Mouse (Mus musculus) intestine, embryonic 15.5 days (tissue): ENCODE results near the gene Azin2. TPM values are rescaled to one million over a fixed set of nuclear protein-coding genes. Genes with fewer than 3 reads are reported as not detected.

Source experiments
- ATAC-seq: fragments of 200-750 bp; cut with Nextera tagmentation; 2 replicates; pipeline ENCODE4 v1.8.0; 2017; ENCODE audit warnings: moderate TSS enrichment, moderate library complexity
- H3K27ac ChIP-seq: fragments of 300-500 bp; sonication (generic); 2 replicates; pipeline ENCODE4 v1.5.1; 2015; ENCODE audit warnings: mild to moderate bottlenecking, inconsistent platforms
- H3K27me3 ChIP-seq: fragments of 300-500 bp; sonication (generic); replicated peaks from 2 replicates; pipeline ENCODE4 v1.6.1; 2015; ENCODE audit warnings: inconsistent platforms
- H3K36me3 ChIP-seq: fragments of 300-500 bp; sonication (generic); 2 replicates; pipeline ENCODE4 v1.6.1; 2015; ENCODE audit warnings: inconsistent platforms
- H3K4me1 ChIP-seq: fragments of 300-500 bp; sonication (generic); replicated peaks from 2 replicates; pipeline ENCODE4 v1.6.1; 2015; ENCODE audit warnings: inconsistent platforms
- H3K4me2 ChIP-seq: fragments of 300-500 bp; sonication (generic); replicated peaks from 2 replicates; pipeline ENCODE4 v1.6.1; 2015; ENCODE audit warnings: mild to moderate bottlenecking, inconsistent platforms
- H3K4me3 ChIP-seq: fragments of 300-500 bp; sonication (generic); replicated peaks from 2 replicates; pipeline ENCODE4 v1.5.1; 2015; ENCODE audit warnings: inconsistent platforms
- H3K9ac ChIP-seq: fragments of 300-500 bp; sonication (generic); 2 replicates; pipeline ENCODE4 v1.6.1; 2015; ENCODE audit warnings: inconsistent platforms
- H3K9me3 ChIP-seq: fragments of 300-500 bp; sonication (generic); 2 replicates; pipeline ENCODE4 v1.6.1; 2016; ENCODE audit warnings: inconsistent platforms
- WGBS: fragments of 180-500 bp; shearing (Covaris S2); methylation state at CpG from one replicate; pipeline ENCODE4 v1.1.7; 2015; 5-methylcytosine and 5-hydroxymethylcytosine counted together
- polyA plus RNA-seq: library from polyadenylated mRNA; unstranded; fragments of >200 nt; fragmentation: Nextera tagmentation; extraction: Ambion mirVana; gene quantifications from 2 replicates; pipeline ENCODE4 v1.2.1, GENCODE M21; 2015

The Azin2 gene
- 12.9 and 13.3 TPM in 2 replicates for polyA plus RNA-seq

- Histone ChIP-seq H3K27ac (peak within 1 kb of the TSS; percentile 48; the same call in 1 of the 2 replicates), H3K4me1 (peaks cover 26% of the 10 kb centered on the region), H3K9me3 (no peaks in the 10 kb centered on the region), H3K9ac (peak within 1 kb of the TSS; percentile 72), H3K27me3 (0 out of 2 replicates have a peak, but pooled peaks cover 2% of the 10 kb centered on the region), H3K4me2 (peak within 1 kb of the TSS; percentile 92), H3K4me3 (peak within 1 kb of the TSS; percentile 69), H3K36me3 (no peaks in the 10 kb centered on the region)
- ATAC-seq, result peak; percentile 97
- WGBS, result under 1% methylated on average over 61 of the region's 72 CpGs
These were observed at the start of gene Azin2 for GRCm38 (mm10) chr4:128962029-128962925. Gene Azin2 (minus strand): TSS chr4:128962442.

- H3K9me3 ChIP-seq, result no peaks in the 10 kb centered on the region
- H3K36me3 ChIP-seq, result peaks cover 16% of the 10 kb centered on the region
- H3K4me1 ChIP-seq, result peaks cover 10% of the 10 kb centered on the region
- H3K27me3 ChIP-seq, result no peaks in the 10 kb centered on the region
- whole genome bisulfite sequencing, result 59% methylated on average over 15 of the region's 15 CpGs
- H3K4me2 ChIP-seq, result no peak overlapping the region
- no peak for ATAC-seq
- no peak overlapping the region for H3K4me3 ChIP-seq
- H3K9ac ChIP-seq, result no peak overlapping the region
- no peak overlapping the region for H3K27ac ChIP-seq
These were observed 49.4 kb upstream of the Azin2 start for GRCm38 (mm10) chr4:129011604-129012121.

GRCm38 (mm10) chr4:129009521-129009920 lies 47.3 kb upstream of the Azin2 start:
- Histone ChIP-seq H3K9ac (no peak overlapping the region), H3K36me3 (peaks cover 21% of the 10 kb centered on the region), H3K4me1 (no peaks in the 10 kb centered on the region), H3K4me3 (no peak overlapping the region), H3K9me3 (no peaks in the 10 kb centered on the region), H3K27ac (no peak overlapping the region), H3K4me2 (no peak overlapping the region), H3K27me3 (no peaks in the 10 kb centered on the region)
- 71% methylated on average over 5 of the region's 5 CpGs for WGBS
- no peak for ATAC-seq

DNA sequence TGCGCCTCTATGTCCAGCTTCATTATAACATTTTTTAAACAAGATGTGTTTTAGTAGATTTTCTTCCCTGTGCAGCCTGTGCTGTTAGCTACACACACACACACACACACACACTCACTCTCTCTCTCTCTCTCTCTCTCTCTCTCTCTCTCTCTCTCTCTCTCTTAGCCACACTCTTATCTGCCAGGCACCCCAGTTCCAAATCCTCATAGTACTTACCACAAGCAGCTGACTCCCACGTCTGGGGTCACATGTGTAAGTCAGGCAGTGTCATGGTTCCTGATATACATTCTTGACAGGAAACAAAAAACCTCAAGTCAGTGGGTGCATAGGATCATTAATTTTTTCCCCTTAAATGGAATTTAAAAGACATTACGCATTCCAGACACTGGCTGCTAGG lies 46.4 kb upstream of the Azin2 start:
- WGBS, result 70% methylated on average over 3 of the region's 3 CpGs

DNA sequence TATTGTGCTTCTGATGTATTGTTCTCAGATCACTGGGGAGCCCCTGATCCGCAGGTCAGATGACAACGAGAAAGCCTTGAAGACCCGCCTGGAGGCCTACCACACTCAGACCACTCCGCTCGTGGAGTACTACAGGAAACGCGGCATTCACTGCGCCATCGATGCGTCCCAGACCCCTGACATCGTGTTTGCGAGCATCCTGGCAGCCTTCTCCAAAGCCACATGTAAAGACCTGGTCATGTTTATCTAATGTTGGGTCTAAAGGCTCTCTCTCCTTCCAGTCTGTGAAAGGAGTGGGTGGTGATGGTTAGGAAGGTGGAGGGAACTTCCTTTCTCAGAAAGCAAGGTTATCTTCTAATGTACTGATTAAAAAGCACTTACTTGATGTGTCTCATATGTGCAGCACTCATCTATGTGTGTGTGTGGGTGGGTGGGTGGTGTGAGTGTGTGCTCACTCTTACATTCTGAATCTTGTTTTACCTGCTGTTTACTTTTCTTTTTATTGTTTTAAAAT lies 45.8 kb upstream of the Azin2 start:
- Histone ChIP-seq H3K4me2 (no peak overlapping the region), H3K9me3 (no peaks in the 10 kb centered on the region), H3K27ac (no peak overlapping the region), H3K36me3 (peaks cover 28% of the 10 kb centered on the region), H3K27me3 (no peaks in the 10 kb centered on the region), H3K4me1 (no peaks in the 10 kb centered on the region), H3K9ac (no peak overlapping the region), H3K4me3 (no peak overlapping the region)
- ATAC-seq, result no peak
- WGBS, result 88% methylated on average over 12 of the region's 12 CpGs

More for the DNA sequence above, 46.4 kb upstream of the Azin2 start:
- Histone ChIP-seq H3K4me2 (no peak overlapping the region), H3K9me3 (no peaks in the 10 kb centered on the region), H3K4me1 (no peaks in the 10 kb centered on the region), H3K27ac (no peak overlapping the region), H3K9ac (no peak overlapping the region), H3K36me3 (peaks cover 22% of the 10 kb centered on the region), H3K27me3 (no peaks in the 10 kb centered on the region), H3K4me3 (no peak overlapping the region)
- ATAC-seq, result no peak

DNA sequence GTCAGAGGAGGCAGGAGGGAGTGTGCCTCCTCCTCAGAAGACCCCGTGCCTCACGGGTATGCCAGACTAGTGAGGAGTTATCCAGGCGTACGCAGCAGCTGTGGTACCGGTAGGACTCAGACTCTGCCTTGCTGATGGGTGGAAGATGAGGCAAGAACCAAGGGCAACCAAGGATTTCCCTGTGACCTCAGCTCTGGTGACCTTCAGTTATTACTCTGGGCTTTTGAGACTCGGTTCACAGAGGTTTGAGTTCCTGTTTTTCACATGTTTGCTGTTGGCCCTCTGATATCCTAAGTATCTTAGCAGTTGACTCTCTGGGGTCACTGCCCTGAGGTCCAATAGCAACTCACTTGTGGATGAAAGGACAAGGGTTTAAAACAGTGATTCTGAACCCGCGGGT lies 41.5 kb upstream of the Azin2 start:
- H3K4me1 ChIP-seq, result peaks cover 7% of the 10 kb centered on the region
- H3K36me3 ChIP-seq, result peaks cover 33% of the 10 kb centered on the region; the same call in 1 of the 2 replicates
- H3K9ac ChIP-seq, result no peak overlapping the region
- 90% methylated on average over 8 of the region's 8 CpGs for WGBS
- no peaks in the 10 kb centered on the region for H3K27me3 ChIP-seq
- no peaks in the 10 kb centered on the region for H3K9me3 ChIP-seq
- H3K27ac ChIP-seq, result no peak overlapping the region
- no peak overlapping the region for H3K4me2 ChIP-seq
- ATAC-seq, result no peak
- no peak overlapping the region for H3K4me3 ChIP-seq

GRCm38 (mm10) chr4:129000786-129001185 lies 38.5 kb upstream of the Azin2 start:
- H3K4me1 ChIP-seq, result peaks cover 27% of the 10 kb centered on the region
- peaks cover 24% of the 10 kb centered on the region; the same call in 1 of the 2 replicates for H3K36me3 ChIP-seq
- WGBS, result 78% methylated on average over 3 of the region's 3 CpGs

GRCm38 (mm10) chr4:128998401-128998800 lies 36.2 kb upstream of the Azin2 start:
- Histone ChIP-seq H3K36me3 (peaks cover 18% of the 10 kb centered on the region; the same call in 1 of the 2 replicates), H3K9me3 (no peaks in the 10 kb centered on the region), H3K4me3 (no peak overlapping the region), H3K4me1 (peaks cover 41% of the 10 kb centered on the region), H3K4me2 (no peak overlapping the region), H3K27ac (no peak overlapping the region), H3K27me3 (no peaks in the 10 kb centered on the region), H3K9ac (no peak overlapping the region; the same call in 1 of the 2 replicates)
- no peak for ATAC-seq
- WGBS, result 68% methylated on average over 8 of the region's 8 CpGs

More at GRCm38 (mm10) chr4:129000786-129001185, 38.5 kb upstream of the Azin2 start:
- Histone ChIP-seq H3K9ac (no peak overlapping the region), H3K27me3 (no peaks in the 10 kb centered on the region), H3K4me3 (no peak overlapping the region), H3K27ac (no peak overlapping the region), H3K9me3 (no peaks in the 10 kb centered on the region), H3K4me2 (no peak overlapping the region)
- ATAC-seq, result no peak

DNA sequence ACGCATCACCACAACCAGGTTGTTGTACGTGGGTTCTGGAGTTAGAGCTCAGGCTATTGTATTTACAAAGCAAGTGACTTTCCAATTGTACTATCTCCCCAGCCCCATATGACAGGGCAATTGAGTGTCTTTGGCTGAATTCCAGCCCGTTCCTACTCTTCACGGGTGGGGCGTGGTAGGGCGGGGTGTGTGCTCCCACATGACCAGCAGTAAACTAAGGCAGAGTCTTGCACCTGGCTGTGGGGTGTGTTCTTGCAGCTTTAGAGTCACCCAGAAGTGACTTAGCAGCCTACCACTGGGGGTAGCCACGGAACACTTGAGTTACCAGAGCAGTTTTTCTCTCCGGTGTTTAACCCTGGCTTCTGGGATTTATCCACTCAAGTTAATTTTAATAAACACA lies 35.0 kb upstream of the Azin2 start:
- peak overlapping the region; percentile 2; the same call in 1 of the 2 replicates for H3K4me2 ChIP-seq
- peaks cover 41% of the 10 kb centered on the region for H3K4me1 ChIP-seq
- H3K27me3 ChIP-seq, result no peaks in the 10 kb centered on the region
- 47% methylated on average over 8 of the region's 8 CpGs for WGBS
- H3K9me3 ChIP-seq, result no peaks in the 10 kb centered on the region
- H3K9ac ChIP-seq, result no peak overlapping the region
- H3K4me3 ChIP-seq, result no peak overlapping the region
- ATAC-seq, result peak; percentile 69
- H3K27ac ChIP-seq, result peak overlapping the region; percentile 45
- peaks cover 9% of the 10 kb centered on the region; the same call in 1 of the 2 replicates for H3K36me3 ChIP-seq

GRCm38 (mm10) chr4:128995238-128995637 lies 33.0 kb upstream of the Azin2 start:
- 69% methylated on average over 7 of the region's 7 CpGs for WGBS
- Histone ChIP-seq H3K27ac (peak overlapping the region; percentile 85), H3K36me3 (peaks cover 8% of the 10 kb centered on the region; the same call in 1 of the 2 replicates), H3K4me1 (peaks cover 35% of the 10 kb centered on the region), H3K27me3 (no peaks in the 10 kb centered on the region), H3K9ac (no peak overlapping the region), H3K9me3 (no peaks in the 10 kb centered on the region), H3K4me3 (peak overlapping the region; percentile 84), H3K4me2 (peak overlapping the region; percentile 85)
- no peak for ATAC-seq

GRCm38 (mm10) chr4:128993675-128994074 lies 31.4 kb upstream of the Azin2 start:
- no peaks in the 10 kb centered on the region for H3K36me3 ChIP-seq
- H3K9me3 ChIP-seq, result no peaks in the 10 kb centered on the region
- H3K27me3 ChIP-seq, result no peaks in the 10 kb centered on the region
- no peak for ATAC-seq
- H3K27ac ChIP-seq, result peak overlapping the region; percentile 85
- peak overlapping the region; percentile 85 for H3K4me2 ChIP-seq
- peak overlapping the region; percentile 82 for H3K9ac ChIP-seq
- H3K4me1 ChIP-seq, result peaks cover 34% of the 10 kb centered on the region
- WGBS, result 1% methylated on average over 12 of the region's 12 CpGs
- H3K4me3 ChIP-seq, result peak overlapping the region; percentile 84

GRCm38 (mm10) chr4:128993025-128993662 lies 30.9 kb upstream of the Azin2 start:
- WGBS, result under 1% methylated on average over 49 of the region's 49 CpGs
- peak; percentile 96 for ATAC-seq
- Histone ChIP-seq H3K27me3 (no peaks in the 10 kb centered on the region), H3K9ac (peak overlapping the region; percentile 82), H3K36me3 (no peaks in the 10 kb centered on the region), H3K4me2 (peak overlapping the region; percentile 85), H3K27ac (peak overlapping the region; percentile 85), H3K9me3 (no peaks in the 10 kb centered on the region), H3K4me3 (peak overlapping the region; percentile 84), H3K4me1 (peaks cover 29% of the 10 kb centered on the region)
